Comparison of ENCODE assay signal across 18 mouse cellular contexts in genomic region chr6:34716206-34716887, GRCm38 (mm10).
A peak's percentile ranks its signal among the peaks of the same experiment; 100 is the strongest.
DNase-seq lines count a peak whose midpoint lies in the region; ATAC-seq and TF ChIP-seq lines count a peak whose summit lies in the region.
"Had no signal": no experiment of that assay in that cellular context is flagged by ENCODE, and none has a peak within 500 bp of the region (broad histone marks: within the 10 kb centered on the region; RNA-seq: fewer than 3 reads in every experiment).

No protein-coding gene starts in this region.

- H3K4me2 ChIP-seq in heart, embryonic 12.5 days: no peak overlapping the region
- no peak overlapping the region for H3K4me2 ChIP-seq in lung, embryonic 14.5 days
- H3K4me2 ChIP-seq: forebrain, embryonic 15.5 days; neural tube, embryonic 15.5 days had no signal

- H3K9me3 ChIP-seq in heart, embryonic 12.5 days (replicated peaks): no peaks in the 10 kb centered on the region
- H3K9me3 ChIP-seq in lung, embryonic 14.5 days (ENCODE audit: low read depth, low read length): no peaks in the 10 kb centered on the region
- H3K9me3 ChIP-seq: forebrain, embryonic 15.5 days; G1E; hindbrain, embryonic 10.5 days; midbrain, embryonic 10.5 days; neural tube, embryonic 15.5 days had no signal

- H3K27me3 ChIP-seq in heart, embryonic 12.5 days (replicated peaks): no peaks in the 10 kb centered on the region
- no peaks in the 10 kb centered on the region for H3K27me3 ChIP-seq in lung, embryonic 14.5 days (ENCODE audit: insufficient read depth, low read length)
- H3K27me3 ChIP-seq: forebrain, embryonic 15.5 days; neural tube, embryonic 15.5 days had no signal

- no peak for TF ChIP-seq CTCF in lung, embryonic 14.5 days (IDR thresholded peaks at IDR 0.05; ENCODE audit: low read depth)
- no peak for TF ChIP-seq CTCF in bone marrow macrophage, adult 2 months (IDR thresholded peaks at IDR 0.05; ENCODE audit: low read depth, low read length)

- peaks cover 8% of the 10 kb centered on the region; the same call in 1 of the 2 replicates for H3K36me3 ChIP-seq in heart, embryonic 12.5 days
- H3K36me3 ChIP-seq in lung, embryonic 14.5 days (ENCODE audit: insufficient read depth): no peaks in the 10 kb centered on the region; the same call in 1 of the 2 replicates
- H3K36me3 ChIP-seq: forebrain, embryonic 15.5 days; G1E; hindbrain, embryonic 10.5 days; neural tube, embryonic 15.5 days had no signal

- TF ChIP-seq POLR2A in bone marrow macrophage, adult 2 months (IDR thresholded peaks at IDR 0.05; ENCODE audit: borderline replicate concordance, low read depth, low read length): no peak

- no peak overlapping the region for H3K9ac ChIP-seq in heart, embryonic 12.5 days
- H3K9ac ChIP-seq in lung, embryonic 14.5 days: no peak overlapping the region
- H3K9ac ChIP-seq: forebrain, embryonic 15.5 days; liver, embryonic 14.5 days; neural tube, embryonic 15.5 days had no signal

- no peak for DNase-seq in heart, adult 8-10 months (ENCODE audit: low spot score)
- DNase-seq in lung, embryonic 14.5 days: no peak
- DNase-seq in lung, postnatal 25 days (ENCODE audit: low spot score): no peak
- DNase-seq in right cerebral cortex, postnatal 14 days: no peak
- no peak for DNase-seq in thymus, postnatal 14 days
- DNase-seq: adrenal gland, postnatal 25 days; cerebellum, adult 9-10 months; kidney, adult 18-20 months; layer of hippocampus, adult 9-11 months had no signal

- peaks cover 93% of the 10 kb centered on the region for H3K4me1 ChIP-seq in heart, embryonic 12.5 days (replicated peaks)
- peaks cover 31% of the 10 kb centered on the region for H3K4me1 ChIP-seq in lung, embryonic 14.5 days (ENCODE audit: insufficient read depth)
- peaks cover 60% of the 10 kb centered on the region for H3K4me1 ChIP-seq in bone marrow macrophage, adult 2 months (ENCODE audit: control insufficient read depth, insufficient read depth, low read length)

- no peak for ATAC-seq in heart, embryonic 12.5 days (ENCODE audit: insufficient number of reproducible peaks, low FRiP score)
- no peak for ATAC-seq in lung, embryonic 14.5 days (ENCODE audit: insufficient read depth)
- peak; percentile 50 for ATAC-seq in megakaryocyte progenitor cell, adult 5-6 weeks (replicated peaks; ENCODE audit: poor library complexity)
- ATAC-seq: forebrain, embryonic 15.5 days had no signal

- H3K27ac ChIP-seq in heart, embryonic 12.5 days (ENCODE audit: poor library complexity, severe bottlenecking): peak overlapping the region; percentile 90
- peak overlapping the region; percentile 74 for H3K27ac ChIP-seq in lung, embryonic 14.5 days (ENCODE audit: low read depth)
- H3K27ac ChIP-seq in bone marrow macrophage, adult 2 months (ENCODE audit: insufficient read depth, low read depth, low read length): peak overlapping the region; percentile 52
- H3K27ac ChIP-seq: forebrain, embryonic 15.5 days; liver, embryonic 14.5 days; midbrain, embryonic 10.5 days; neural tube, embryonic 15.5 days had no signal

- no peak overlapping the region for H3K4me3 ChIP-seq in heart, embryonic 12.5 days
- H3K4me3 ChIP-seq in lung, embryonic 14.5 days (ENCODE audit: low read depth, low read length): no peak overlapping the region
- no peak overlapping the region for H3K4me3 ChIP-seq in bone marrow macrophage, adult 2 months (ENCODE audit: insufficient read depth, low read length)
- H3K4me3 ChIP-seq: forebrain, embryonic 15.5 days; hindbrain, embryonic 10.5 days; midbrain, embryonic 10.5 days; neural tube, embryonic 15.5 days had no signal

- WGBS in heart, embryonic 12.5 days: 81% methylated on average over 9 of the region's 9 CpGs
- 77% methylated on average over 9 of the region's 9 CpGs for WGBS in lung, embryonic 14.5 days
